Comparison of ENCODE assay signal across 8 mouse cellular contexts in genomic region chr5:125245534-125246151, GRCm38 (mm10).
A peak's percentile ranks its signal among the peaks of the same experiment; 100 is the strongest.
DNase-seq lines count a peak whose midpoint lies in the region; ATAC-seq lines count a peak whose summit lies in the region.

No protein-coding gene starts in this region.

- H3K9me3 ChIP-seq in forebrain, embryonic 13.5 days (replicated peaks): no peaks in the 10 kb centered on the region
- no peaks in the 10 kb centered on the region for H3K9me3 ChIP-seq in midbrain, embryonic 14.5 days (ENCODE audit: control insufficient read depth, low read length)

- peak overlapping the region; percentile 68 for H3K9ac ChIP-seq in forebrain, embryonic 13.5 days
- peak overlapping the region; percentile 47 for H3K9ac ChIP-seq in midbrain, embryonic 14.5 days (replicated peaks; ENCODE audit: low read length)

- WGBS in forebrain, embryonic 13.5 days: 1% methylated on average over 27 of the region's 27 CpGs
- under 1% methylated on average over 27 of the region's 27 CpGs for WGBS in midbrain, embryonic 14.5 days

- ATAC-seq in forebrain, embryonic 13.5 days: peak; percentile 74
- ATAC-seq in hematopoietic stem cell, adult 5-6 weeks (replicated peaks in 1 of 2; ENCODE audit: insufficient read depth in 1 of 2, low FRiP score in 2 of 2, low TSS enrichment in 1 of 2, low read depth in 1 of 2, poor library complexity in 2 of 2, severe bottlenecking in 2 of 2): peak; percentile 44 to 50; a peak in 2 of 4 replicates
- ATAC-seq in midbrain, embryonic 14.5 days (ENCODE audit: low FRiP score, low TSS enrichment): peak; percentile 87

- DNase-seq in adrenal gland, adult (ENCODE audit: inconsistent age in 2 of 2, low spot score in 1 of 2): peak; percentile 83 to 88
- no peak for DNase-seq in adrenal gland, postnatal 4 days (ENCODE audit: low spot score in 2 of 2)
- peak; percentile 72 for DNase-seq in adrenal gland, adult 8-10 months
- DNase-seq in left cerebral cortex, postnatal 10 days (ENCODE audit: extremely low spot score in 1 of 2, low spot score in 2 of 2): peak; percentile 44 to 84
- DNase-seq in midbrain, embryonic 14.5 days: peak; percentile 93
- DNase-seq in spleen, postnatal 36 days (ENCODE audit: low spot score in 2 of 2): no peak

- no peaks in the 10 kb centered on the region for H3K27me3 ChIP-seq in forebrain, embryonic 13.5 days
- H3K27me3 ChIP-seq in midbrain, embryonic 14.5 days (ENCODE audit: control insufficient read depth, insufficient read depth, low read length): no peaks in the 10 kb centered on the region

- intact Hi-C loops in left cerebral cortex, postnatal 10 days (cut with DNase I): no loop called here

- no peaks in the 10 kb centered on the region for H3K36me3 ChIP-seq in forebrain, embryonic 13.5 days (ENCODE audit: poor library complexity, severe bottlenecking)
- H3K36me3 ChIP-seq in midbrain, embryonic 14.5 days (ENCODE audit: control insufficient read depth, insufficient read depth, low read length): no peaks in the 10 kb centered on the region

- peak overlapping the region; percentile 94 for H3K27ac ChIP-seq in forebrain, embryonic 13.5 days
- H3K27ac ChIP-seq in midbrain, embryonic 14.5 days (replicated peaks; ENCODE audit: low read depth, low read length): peak overlapping the region; percentile 95

- H3K4me1 ChIP-seq in forebrain, embryonic 13.5 days: peaks cover 48% of the 10 kb centered on the region
- H3K4me1 ChIP-seq in midbrain, embryonic 14.5 days (ENCODE audit: control insufficient read depth, insufficient read depth, low read length): peaks cover 28% of the 10 kb centered on the region

- peak overlapping the region; percentile 27 for H3K4me3 ChIP-seq in forebrain, embryonic 13.5 days
- H3K4me3 ChIP-seq in midbrain, embryonic 14.5 days (replicated peaks; ENCODE audit: low read depth, low read length): peak overlapping the region; percentile 19

- H3K4me2 ChIP-seq in forebrain, embryonic 13.5 days: peak overlapping the region; percentile 58
- H3K4me2 ChIP-seq in midbrain, embryonic 14.5 days (ENCODE audit: low read length): peak overlapping the region; percentile 50

Comparison
In these comparisons a context has a peak if more than half of its experiments do, and no peak if none do; other contexts are left out.
1. DNase-seq: peak in adrenal gland, adult (2 of 2), adrenal gland, adult 8-10 months (single experiment), left cerebral cortex, postnatal 10 days (2 of 2) and midbrain, embryonic 14.5 days (single experiment); none in adrenal gland, postnatal 4 days (0 of 2) and spleen, postnatal 36 days (0 of 2).
2. Peak in every context shown above with its lines, with median percentiles within 50 percentile points of each other: ATAC-seq.